Comparison of ENCODE assay signal across 10 mouse cellular contexts in genomic region chr11:104399459-104400216, GRCm38 (mm10).
DNase-seq lines count a peak whose midpoint lies in the region; ATAC-seq and TF ChIP-seq lines count a peak whose summit lies in the region.
"Had no signal": no experiment of that assay in that cellular context is flagged by ENCODE, and none has a peak within 500 bp of the region (broad histone marks: within the 10 kb centered on the region; RNA-seq: fewer than 3 reads in every experiment).

No protein-coding gene starts in this region.

- peaks cover 11% of the 10 kb centered on the region for H3K36me3 ChIP-seq in forebrain, embryonic 12.5 days (replicated peaks)
- H3K36me3 ChIP-seq in forebrain, embryonic 16.5 days (ENCODE audit: control insufficient read depth, insufficient read depth) = no peaks in the 10 kb centered on the region; the same call in 1 of the 2 replicates
- peaks cover 17% of the 10 kb centered on the region for H3K36me3 ChIP-seq in liver, postnatal 0 days (replicated peaks; ENCODE audit: insufficient read depth, low read length)
- H3K36me3 ChIP-seq in liver, embryonic 12.5 days = peaks cover 28% of the 10 kb centered on the region

- H3K4me3 ChIP-seq in forebrain, embryonic 12.5 days (replicated peaks) = no peak overlapping the region
- H3K4me3 ChIP-seq in forebrain, embryonic 16.5 days (replicated peaks; ENCODE audit: low read length) = no peak overlapping the region
- H3K4me3 ChIP-seq in liver, postnatal 0 days (ENCODE audit: low read depth, low read length) = no peak overlapping the region
- H3K4me3 ChIP-seq in liver, embryonic 12.5 days = no peak overlapping the region
- H3K4me3 ChIP-seq: embryonic facial prominence, embryonic 15.5 days had no signal

- CTCF ChIA-PET in Patski (lab: Charles Lee) = interaction anchor here (1.3 to 1.7 kb wide), 5 partner anchors 11 to 54 kb away, joined by 3 to 7 read pairs (median 3); no protein-coding TSS in a partner anchor

- no peak for ATAC-seq in forebrain, embryonic 12.5 days (ENCODE audit: low FRiP score)
- no peak for ATAC-seq in forebrain, embryonic 16.5 days
- ATAC-seq in liver, postnatal 0 days = no peak
- ATAC-seq in liver, embryonic 12.5 days = no peak
- ATAC-seq in Patski = peak; percentile 57

- POLR2A ChIA-PET in Patski (lab: Charles Lee) = interaction anchor here (1.0 kb wide), 1 partner anchor 10 kb away, joined by 4 read pairs; no protein-coding TSS in a partner anchor

- no peak for TF ChIP-seq CTCF in liver, postnatal 0 days (IDR thresholded peaks at IDR 0.05; ENCODE audit: low read depth)
- no peak for TF ChIP-seq CTCF in Patski (IDR thresholded peaks at IDR 0.05)

- in situ Hi-C loops in Patski (cut with MboI; ENCODE audit: low pct_unique_long_range_greater_than_20kb) = no loop called here

- H3K4me1 ChIP-seq in forebrain, embryonic 12.5 days = peaks cover 3% of the 10 kb centered on the region
- H3K4me1 ChIP-seq in forebrain, embryonic 16.5 days (replicated peaks; ENCODE audit: control insufficient read depth, insufficient read depth, low read length) = peaks cover 7% of the 10 kb centered on the region
- H3K4me1 ChIP-seq in liver, postnatal 0 days (ENCODE audit: insufficient read depth) = peaks cover 12% of the 10 kb centered on the region
- peaks cover 5% of the 10 kb centered on the region for H3K4me1 ChIP-seq in liver, embryonic 12.5 days
- H3K4me1 ChIP-seq: embryonic facial prominence, embryonic 15.5 days had no signal

- TF ChIP-seq EP300 in liver, postnatal 0 days (IDR thresholded peaks at IDR 0.05; ENCODE audit: low read depth) = no peak

- 81% methylated on average over 4 of the region's 4 CpGs for WGBS in forebrain, embryonic 12.5 days
- 64% methylated on average over 4 of the region's 4 CpGs for WGBS in forebrain, embryonic 16.5 days
- WGBS in liver, postnatal 0 days (ENCODE audit: insufficient replicate concordance) = 68% methylated on average over 4 of the region's 4 CpGs
- WGBS in liver, embryonic 12.5 days (ENCODE audit: insufficient replicate concordance) = 81% methylated on average over 4 of the region's 4 CpGs

- 0 out of 2 replicates have a peak overlapping the region, but pooled peaks have one; percentile 32 for H3K27ac ChIP-seq in forebrain, embryonic 12.5 days
- no peak overlapping the region for H3K27ac ChIP-seq in forebrain, embryonic 16.5 days (ENCODE audit: low read length)
- H3K27ac ChIP-seq in liver, postnatal 0 days (ENCODE audit: low read depth) = 0 out of 2 replicates have a peak overlapping the region, but pooled peaks have one; percentile 1
- H3K27ac ChIP-seq in liver, embryonic 12.5 days = no peak overlapping the region
- H3K27ac ChIP-seq: embryonic facial prominence, embryonic 15.5 days had no signal

- H3K9me3 ChIP-seq in forebrain, embryonic 12.5 days = no peaks in the 10 kb centered on the region
- H3K9me3 ChIP-seq in forebrain, embryonic 16.5 days (ENCODE audit: control insufficient read depth, low read length) = no peaks in the 10 kb centered on the region
- no peaks in the 10 kb centered on the region for H3K9me3 ChIP-seq in liver, postnatal 0 days (ENCODE audit: low read length)
- no peaks in the 10 kb centered on the region for H3K9me3 ChIP-seq in liver, embryonic 12.5 days (replicated peaks)
- H3K9me3 ChIP-seq: embryonic facial prominence, embryonic 15.5 days had no signal

- H3K27me3 ChIP-seq in forebrain, embryonic 12.5 days = no peaks in the 10 kb centered on the region
- no peaks in the 10 kb centered on the region for H3K27me3 ChIP-seq in forebrain, embryonic 16.5 days (replicated peaks; ENCODE audit: control insufficient read depth, insufficient read depth, low read length)
- H3K27me3 ChIP-seq in liver, postnatal 0 days (ENCODE audit: insufficient read depth, low read length) = no peaks in the 10 kb centered on the region
- H3K27me3 ChIP-seq in liver, embryonic 12.5 days (replicated peaks) = no peaks in the 10 kb centered on the region
- H3K27me3 ChIP-seq in Patski = no peaks in the 10 kb centered on the region
- H3K27me3 ChIP-seq: embryonic facial prominence, embryonic 15.5 days had no signal

- intact Hi-C loops in left cerebral cortex, postnatal 10 days (cut with DNase I) = no loop called here

- no peak for DNase-seq in liver, postnatal 0 days
- DNase-seq in Patski (ENCODE audit: low read depth, low spot score) = peak; percentile 15
- DNase-seq in kidney, postnatal 10 days = peak; percentile 30
- no peak for DNase-seq in left cerebral cortex, postnatal 10 days (ENCODE audit: extremely low spot score in 1 of 2, low spot score in 2 of 2)
- no peak for DNase-seq in frontal cortex, postnatal 36 days (ENCODE audit: low spot score in 2 of 2)
- DNase-seq: gastrocnemius, postnatal 14 days had no signal

- no peak overlapping the region for H3K4me2 ChIP-seq in forebrain, embryonic 12.5 days
- H3K4me2 ChIP-seq in forebrain, embryonic 16.5 days (ENCODE audit: low read length) = no peak overlapping the region
- no peak overlapping the region for H3K4me2 ChIP-seq in liver, postnatal 0 days (ENCODE audit: low read depth, low read length)
- H3K4me2 ChIP-seq in liver, embryonic 12.5 days = no peak overlapping the region
- H3K4me2 ChIP-seq: embryonic facial prominence, embryonic 15.5 days had no signal

- no peak overlapping the region for H3K9ac ChIP-seq in forebrain, embryonic 12.5 days
- no peak overlapping the region for H3K9ac ChIP-seq in forebrain, embryonic 16.5 days (replicated peaks; ENCODE audit: low read depth, low read length)
- H3K9ac ChIP-seq in liver, postnatal 0 days (replicated peaks) = no peak overlapping the region
- no peak overlapping the region for H3K9ac ChIP-seq in liver, embryonic 12.5 days
- H3K9ac ChIP-seq: embryonic facial prominence, embryonic 15.5 days had no signal

Comparison
In these comparisons a context has a peak if more than half of its experiments do, and no peak if none do; other contexts are left out.
1. H3K27ac ChIP-seq: peak in forebrain, embryonic 12.5 days (single experiment) and liver, postnatal 0 days (single experiment); none in forebrain, embryonic 16.5 days (single experiment) and liver, embryonic 12.5 days (single experiment).
2. DNase-seq: peak in Patski (single experiment) and kidney, postnatal 10 days (single experiment); none in liver, postnatal 0 days (single experiment), left cerebral cortex, postnatal 10 days (0 of 2) and frontal cortex, postnatal 36 days (0 of 2).